Mouse (Mus musculus): Measurements from ENCODE around the gene Lrrc1.

Gene Lrrc1

GRCm38 (mm10) chr9:77543351-77544321, 1.0 kb downstream of the Lrrc1 start:
- peak; percentile 41 to 46 for DNase-seq (ENCODE audit: low spot score in 2 of 2)

GRCm38 (mm10) chr9:77541556-77541955, 3.1 kb downstream of the Lrrc1 start:
- DNase-seq (ENCODE audit: low spot score in 2 of 2): no peak

- peak in 1 of 2 experiments; percentile 5 for DNase-seq (ENCODE audit: low spot score in 2 of 2)
Measured at GRCm38 (mm10) chr9:77539232-77539631, 5.4 kb downstream of the Lrrc1 start.

GRCm38 (mm10) chr9:77537357-77537756, 7.3 kb downstream of the Lrrc1 start:
- DNase-seq (ENCODE audit: low spot score in 2 of 2): no peak

GRCm38 (mm10) chr9:77536832-77537231, 7.8 kb downstream of the Lrrc1 start:
- DNase-seq (ENCODE audit: low spot score in 2 of 2): no peak

GRCm38 (mm10) chr9:77536286-77536685, 8.4 kb downstream of the Lrrc1 start:
- no peak for DNase-seq (ENCODE audit: low spot score in 2 of 2)

GRCm38 (mm10) chr9:77535021-77535744, 9.5 kb downstream of the Lrrc1 start:
- DNase-seq (ENCODE audit: low spot score in 2 of 2): no peak

- DNase-seq (ENCODE audit: low spot score in 2 of 2): no peak
Measured at GRCm38 (mm10) chr9:77528379-77529041, 16.2 kb downstream of the Lrrc1 start.

- no peak for DNase-seq (ENCODE audit: low spot score in 2 of 2)
Measured at GRCm38 (mm10) chr9:77527170-77527569, 17.5 kb downstream of the Lrrc1 start.

GRCm38 (mm10) chr9:77526715-77527114, 18.0 kb downstream of the Lrrc1 start:
- no peak for DNase-seq (ENCODE audit: low spot score in 2 of 2)

- no peak for DNase-seq (ENCODE audit: low spot score in 2 of 2)
Measured at GRCm38 (mm10) chr9:77525595-77526295, 18.9 kb downstream of the Lrrc1 start.

- DNase-seq (ENCODE audit: low spot score in 2 of 2): no peak
Measured at GRCm38 (mm10) chr9:77523793-77524192, 20.9 kb downstream of the Lrrc1 start.

GRCm38 (mm10) chr9:77522476-77522875, 22.2 kb downstream of the Lrrc1 start:
- DNase-seq (ENCODE audit: low spot score in 2 of 2): no peak

GRCm38 (mm10) chr9:77519198-77519597, 25.5 kb downstream of the Lrrc1 start:
- DNase-seq (ENCODE audit: low spot score in 2 of 2): no peak

- DNase-seq (ENCODE audit: low spot score in 2 of 2): no peak
Measured at GRCm38 (mm10) chr9:77516782-77517364, 27.8 kb downstream of the Lrrc1 start.

GRCm38 (mm10) chr9:77513892-77514291, 30.8 kb downstream of the Lrrc1 start:
- no peak for DNase-seq (ENCODE audit: low spot score in 2 of 2)

GRCm38 (mm10) chr9:77512220-77512619, 32.5 kb downstream of the Lrrc1 start:
- DNase-seq (ENCODE audit: low spot score in 2 of 2): no peak

- DNase-seq (ENCODE audit: low spot score in 2 of 2): no peak
Measured at GRCm38 (mm10) chr9:77510574-77510973, 34.1 kb downstream of the Lrrc1 start.

- no peak for DNase-seq (ENCODE audit: low spot score in 2 of 2)
Measured at GRCm38 (mm10) chr9:77507743-77508394, 36.8 kb downstream of the Lrrc1 start.

GRCm38 (mm10) chr9:77502548-77503438, 41.9 kb downstream of the Lrrc1 start:
- no peak for DNase-seq (ENCODE audit: low spot score in 2 of 2)

All from spleen, postnatal 10 days (tissue).